Mouse (Mus musculus): ENCODE measurements around the gene Blnk.

GRCm38 (mm10) chr19:40990781-40991343 is 3.5 kb downstream of the Blnk start:
- TF ChIP-seq FLI1 (IDR thresholded peaks at IDR 0.05; ENCODE audit: low read length) (no peak), GATA1 (IDR thresholded peaks at IDR 0.05; ENCODE audit: borderline replicate concordance, low read length) (no peak)

All from megakaryocyte, embryonic 14.5 days (primary cell).